Mouse (Mus musculus): ENCODE data around the gene Sema6d. TPM values are rescaled to one million over a fixed set of nuclear protein-coding genes. Genes with fewer than 3 reads are reported as not detected.

Gene Sema6d
- polyA plus RNA-seq, 1 experiment from 2014 or later, result 49.0 TPM

- DNase-seq (ENCODE audit: low spot score), result no peak
- no peak for ATAC-seq (ENCODE audit: low FRiP score)
- 62% methylated on average over 6 of the region's 6 CpGs for WGBS
Measured at GRCm38 (mm10) chr2:124338296-124338695, 248.5 kb downstream of the Sema6d start.

GRCm38 (mm10) chr2:124354191-124354590, 264.4 kb downstream of the Sema6d start:
- ATAC-seq (ENCODE audit: low FRiP score), result no peak

More at GRCm38 (mm10) chr2:124338296-124338695, 248.5 kb downstream of the Sema6d start:
- H3K27me3 ChIP-seq (ENCODE audit: control insufficient read depth, insufficient read depth, low read length), result no peaks in the 10 kb centered on the region
- no peaks in the 10 kb centered on the region for H3K36me3 ChIP-seq (replicated peaks; ENCODE audit: control insufficient read depth, insufficient read depth)
- no peak overlapping the region for H3K9ac ChIP-seq
- no peaks in the 10 kb centered on the region for H3K9me3 ChIP-seq (ENCODE audit: control insufficient read depth, low read length)
- H3K27ac ChIP-seq, result no peak overlapping the region
- H3K4me2 ChIP-seq (replicated peaks), result no peak overlapping the region
- no peak overlapping the region for H3K4me3 ChIP-seq (replicated peaks; ENCODE audit: low read length)
- H3K4me1 ChIP-seq (replicated peaks; ENCODE audit: control insufficient read depth, insufficient read depth, low read length), result peaks cover 11% of the 10 kb centered on the region; the same call in 1 of the 2 replicates

GRCm38 (mm10) chr2:124354716-124355115, 264.9 kb downstream of the Sema6d start:
- Histone ChIP-seq H3K27ac (no peak overlapping the region), H3K9ac (no peak overlapping the region)
- WGBS, result 91% methylated on average over 2 of the region's 2 CpGs

More at GRCm38 (mm10) chr2:124354191-124354590, 264.4 kb downstream of the Sema6d start:
- WGBS, result 80% methylated on average over 2 of the region's 2 CpGs
- Histone ChIP-seq H3K9ac (no peak overlapping the region), H3K4me1 (replicated peaks; ENCODE audit: control insufficient read depth, insufficient read depth, low read length) (no peaks in the 10 kb centered on the region), H3K9me3 (ENCODE audit: control insufficient read depth, low read length) (no peaks in the 10 kb centered on the region), H3K4me3 (replicated peaks; ENCODE audit: low read length) (no peak overlapping the region), H3K27ac (no peak overlapping the region), H3K36me3 (replicated peaks; ENCODE audit: control insufficient read depth, insufficient read depth) (no peaks in the 10 kb centered on the region), H3K4me2 (replicated peaks) (no peak overlapping the region), H3K27me3 (ENCODE audit: control insufficient read depth, insufficient read depth, low read length) (no peaks in the 10 kb centered on the region)
- no peak for DNase-seq (ENCODE audit: low spot score)

GRCm38 (mm10) chr2:124369291-124369690, 279.5 kb downstream of the Sema6d start:
- no peak overlapping the region for H3K4me2 ChIP-seq (replicated peaks)
- peak; percentile 45 for DNase-seq (ENCODE audit: low spot score)
- no peaks in the 10 kb centered on the region for H3K36me3 ChIP-seq (replicated peaks; ENCODE audit: control insufficient read depth, insufficient read depth)
- H3K27me3 ChIP-seq (ENCODE audit: control insufficient read depth, insufficient read depth, low read length), result no peaks in the 10 kb centered on the region
- no peak overlapping the region for H3K27ac ChIP-seq
- WGBS, result 63% methylated on average over 1 of the region's 1 CpGs
- no peaks in the 10 kb centered on the region for H3K4me1 ChIP-seq (replicated peaks; ENCODE audit: control insufficient read depth, insufficient read depth, low read length)
- no peak overlapping the region for H3K4me3 ChIP-seq (replicated peaks; ENCODE audit: low read length)
- H3K9ac ChIP-seq, result no peak overlapping the region
- H3K9me3 ChIP-seq (ENCODE audit: control insufficient read depth, low read length), result no peaks in the 10 kb centered on the region
- ATAC-seq (ENCODE audit: low FRiP score), result no peak; the same call in 1 of the 2 replicates

More at GRCm38 (mm10) chr2:124354716-124355115, 264.9 kb downstream of the Sema6d start:
- no peak overlapping the region for H3K4me2 ChIP-seq (replicated peaks)
- H3K4me3 ChIP-seq (replicated peaks; ENCODE audit: low read length), result no peak overlapping the region
- H3K9me3 ChIP-seq (ENCODE audit: control insufficient read depth, low read length), result no peaks in the 10 kb centered on the region
- H3K27me3 ChIP-seq (ENCODE audit: control insufficient read depth, insufficient read depth, low read length), result no peaks in the 10 kb centered on the region
- no peak for ATAC-seq (ENCODE audit: low FRiP score)
- H3K4me1 ChIP-seq (replicated peaks; ENCODE audit: control insufficient read depth, insufficient read depth, low read length), result no peaks in the 10 kb centered on the region
- no peaks in the 10 kb centered on the region for H3K36me3 ChIP-seq (replicated peaks; ENCODE audit: control insufficient read depth, insufficient read depth)
- DNase-seq (ENCODE audit: low spot score), result no peak

GRCm38 (mm10) chr2:124369991-124370390, 280.2 kb downstream of the Sema6d start:
- Histone ChIP-seq H3K27ac (no peak overlapping the region), H3K4me2 (replicated peaks) (no peak overlapping the region), H3K4me3 (replicated peaks; ENCODE audit: low read length) (no peak overlapping the region), H3K36me3 (replicated peaks; ENCODE audit: control insufficient read depth, insufficient read depth) (no peaks in the 10 kb centered on the region), H3K27me3 (ENCODE audit: control insufficient read depth, insufficient read depth, low read length) (no peaks in the 10 kb centered on the region), H3K9ac (no peak overlapping the region), H3K9me3 (ENCODE audit: control insufficient read depth, low read length) (no peaks in the 10 kb centered on the region), H3K4me1 (replicated peaks; ENCODE audit: control insufficient read depth, insufficient read depth, low read length) (no peaks in the 10 kb centered on the region)
- ATAC-seq (ENCODE audit: low FRiP score) (peak; percentile 51; the same call in 1 of the 2 replicates), DNase-seq (ENCODE audit: low spot score) (no peak)
- 66% methylated on average over 2 of the region's 2 CpGs for WGBS

GRCm38 (mm10) chr2:124371363-124371762, 281.6 kb downstream of the Sema6d start:
- Histone ChIP-seq H3K4me3 (replicated peaks; ENCODE audit: low read length) (no peak overlapping the region), H3K36me3 (replicated peaks; ENCODE audit: control insufficient read depth, insufficient read depth) (no peaks in the 10 kb centered on the region), H3K9ac (no peak overlapping the region), H3K9me3 (ENCODE audit: control insufficient read depth, low read length) (no peaks in the 10 kb centered on the region), H3K4me2 (replicated peaks) (no peak overlapping the region), H3K4me1 (replicated peaks; ENCODE audit: control insufficient read depth, insufficient read depth, low read length) (no peaks in the 10 kb centered on the region), H3K27me3 (ENCODE audit: control insufficient read depth, insufficient read depth, low read length) (no peaks in the 10 kb centered on the region), H3K27ac (no peak overlapping the region)
- WGBS, result 75% methylated on average over 2 of the region's 2 CpGs
- ATAC-seq (ENCODE audit: low FRiP score) (no peak), DNase-seq (ENCODE audit: low spot score) (no peak)

GRCm38 (mm10) chr2:124385053-124385452, 295.3 kb downstream of the Sema6d start:
- Histone ChIP-seq H3K9ac (no peak overlapping the region), H3K4me1 (replicated peaks; ENCODE audit: control insufficient read depth, insufficient read depth, low read length) (no peaks in the 10 kb centered on the region), H3K9me3 (ENCODE audit: control insufficient read depth, low read length) (no peaks in the 10 kb centered on the region), H3K27me3 (ENCODE audit: control insufficient read depth, insufficient read depth, low read length) (no peaks in the 10 kb centered on the region), H3K36me3 (replicated peaks; ENCODE audit: control insufficient read depth, insufficient read depth) (no peaks in the 10 kb centered on the region), H3K4me3 (replicated peaks; ENCODE audit: low read length) (no peak overlapping the region), H3K4me2 (replicated peaks) (no peak overlapping the region), H3K27ac (no peak overlapping the region)
- WGBS, result 95% methylated on average over 1 of the region's 1 CpGs
- no peak for DNase-seq (ENCODE audit: low spot score)
- ATAC-seq (ENCODE audit: low FRiP score), result no peak

GRCm38 (mm10) chr2:124385722-124386121, 296.0 kb downstream of the Sema6d start:
- Histone ChIP-seq H3K4me3 (replicated peaks; ENCODE audit: low read length) (no peak overlapping the region), H3K27ac (no peak overlapping the region)
- WGBS, result 67% methylated on average over 1 of the region's 1 CpGs

GRCm38 (mm10) chr2:124388269-124388668, 298.5 kb downstream of the Sema6d start:
- DNase-seq (ENCODE audit: low spot score) (no peak), ATAC-seq (ENCODE audit: low FRiP score) (no peak)
- no peak overlapping the region for H3K4me2 ChIP-seq (replicated peaks)
- no peak overlapping the region for H3K27ac ChIP-seq
- 93% methylated on average over 1 of the region's 1 CpGs for whole genome bisulfite sequencing
- H3K36me3 ChIP-seq (replicated peaks; ENCODE audit: control insufficient read depth, insufficient read depth), result no peaks in the 10 kb centered on the region
- H3K27me3 ChIP-seq (ENCODE audit: control insufficient read depth, insufficient read depth, low read length), result no peaks in the 10 kb centered on the region
- H3K4me3 ChIP-seq (replicated peaks; ENCODE audit: low read length), result no peak overlapping the region
- H3K9me3 ChIP-seq (ENCODE audit: control insufficient read depth, low read length), result no peaks in the 10 kb centered on the region
- H3K9ac ChIP-seq, result no peak overlapping the region
- H3K4me1 ChIP-seq (replicated peaks; ENCODE audit: control insufficient read depth, insufficient read depth, low read length), result no peaks in the 10 kb centered on the region

More at GRCm38 (mm10) chr2:124385722-124386121, 296.0 kb downstream of the Sema6d start:
- ATAC-seq (ENCODE audit: low FRiP score), result no peak
- Histone ChIP-seq H3K4me2 (replicated peaks) (no peak overlapping the region), H3K9ac (no peak overlapping the region), H3K4me1 (replicated peaks; ENCODE audit: control insufficient read depth, insufficient read depth, low read length) (no peaks in the 10 kb centered on the region), H3K27me3 (ENCODE audit: control insufficient read depth, insufficient read depth, low read length) (no peaks in the 10 kb centered on the region), H3K9me3 (ENCODE audit: control insufficient read depth, low read length) (no peaks in the 10 kb centered on the region), H3K36me3 (replicated peaks; ENCODE audit: control insufficient read depth, insufficient read depth) (no peaks in the 10 kb centered on the region)
- DNase-seq (ENCODE audit: low spot score), result no peak

- H3K4me2 ChIP-seq (replicated peaks), result no peak overlapping the region
- H3K36me3 ChIP-seq (replicated peaks; ENCODE audit: control insufficient read depth, insufficient read depth), result no peaks in the 10 kb centered on the region
- H3K9me3 ChIP-seq (ENCODE audit: control insufficient read depth, low read length), result no peaks in the 10 kb centered on the region
- no peak for DNase-seq (ENCODE audit: low spot score)
- no peaks in the 10 kb centered on the region for H3K27me3 ChIP-seq (ENCODE audit: control insufficient read depth, insufficient read depth, low read length)
- H3K4me1 ChIP-seq (replicated peaks; ENCODE audit: control insufficient read depth, insufficient read depth, low read length), result no peaks in the 10 kb centered on the region
- no peak for ATAC-seq (ENCODE audit: low FRiP score)
- no peak overlapping the region for H3K4me3 ChIP-seq (replicated peaks; ENCODE audit: low read length)
- no peak overlapping the region for H3K9ac ChIP-seq
- WGBS, result 90% methylated on average over 4 of the region's 4 CpGs
- H3K27ac ChIP-seq, result no peak overlapping the region
Measured at GRCm38 (mm10) chr2:124396733-124397132, 307.0 kb downstream of the Sema6d start.
